Mouse (Mus musculus) liver, embryonic 14.5 days (tissue): ENCODE measurements at regions not wholly inside any gene's neighbourhood (a gene's known extent, or its start where the extent isn't known, plus 50 kb on each side); places are given as distances from the start of the nearest gene placed in this dataset.

Source experiments
- ATAC-seq: fragments of 200-750 bp; cut with Nextera tagmentation; 2 replicates; pipeline ENCODE4 v1.8.0; 2017; ENCODE audit warnings: moderate number of reproducible peaks, mild to moderate bottlenecking, moderate library complexity; ENCODE audit not compliant: insufficient read depth
- DNase-seq, 3 experiments: peaks; one replicate each; pipeline ENCODE4 v3.0.0-alpha.2; 2012 to 2013; ENCODE audit warnings: low read depth in 3 of 3, low spot score in 3 of 3
- H3K27ac ChIP-seq: fragments of 300-500 bp; sonication (generic); 2 replicates; pipeline ENCODE4 v1.5.1; 2014; ENCODE audit warnings: moderate library complexity, mild to moderate bottlenecking, control low read depth, inconsistent platforms
- H3K27me3 ChIP-seq: fragments of 300-500 bp; sonication (generic); 2 replicates; pipeline ENCODE4 v1.6.1; 2014; ENCODE audit warnings: mild to moderate bottlenecking, low read length, moderate library complexity; ENCODE audit not compliant: control insufficient read depth, insufficient read depth
- H3K36me3 ChIP-seq: fragments of 300-500 bp; sonication (generic); replicated peaks from 2 replicates; pipeline ENCODE4 v1.6.1; 2014; ENCODE audit warnings: low read depth; ENCODE audit not compliant: control insufficient read depth, insufficient read depth
- H3K4me1 ChIP-seq, 2 experiments: fragments of 200-500 bp in 1 of 2; fragments of 300-500 bp in 1 of 2; sonication (generic) in 1 of 2; replicated peaks; 2 replicates each; pipeline ENCODE4 v1.6.1; 2012 to 2014; ENCODE audit warnings: antibody characterized with exemption in 1 of 2, inconsistent platforms in 1 of 2, low read length in 1 of 2; ENCODE audit not compliant: control insufficient read depth in 2 of 2, insufficient read depth in 2 of 2
- H3K4me2 ChIP-seq: fragments of 300-500 bp; sonication (generic); 2 replicates; pipeline ENCODE4 v1.6.1; 2014; ENCODE audit warnings: low read depth, mild to moderate bottlenecking, control low read depth, moderate library complexity
- H3K4me3 ChIP-seq, 2 experiments: fragments of 200-500 bp in 1 of 2; fragments of 300-500 bp in 1 of 2; sonication (generic) in 1 of 2; 2 replicates each; pipeline ENCODE4 v1.5.1; 2012 to 2014; ENCODE audit warnings: low read depth in 2 of 2, low read length in 2 of 2, mild to moderate bottlenecking in 2 of 2, control low read depth in 1 of 2, inconsistent platforms in 1 of 2, moderate library complexity in 1 of 2; ENCODE audit not compliant: insufficient read depth in 1 of 2
- H3K9ac ChIP-seq: fragments of 300-500 bp; sonication (generic); replicated peaks from 2 replicates; pipeline ENCODE4 v1.6.1; 2014; ENCODE audit warnings: mild to moderate bottlenecking, control low read depth, moderate library complexity
- H3K9me3 ChIP-seq: fragments of 300-500 bp; sonication (generic); 2 replicates; pipeline ENCODE4 v1.6.1; 2016; ENCODE audit warnings: low read length, mixed read lengths; ENCODE audit not compliant: control insufficient read depth
- CTCF ChIP-seq: IDR thresholded peaks from 2 replicates; pipeline ENCODE4 v1.5.1; 2016; ENCODE audit warnings: antibody characterized with exemption, low read depth, control low read depth
- EP300 ChIP-seq: IDR thresholded peaks from 2 replicates; pipeline ENCODE4 v1.6.1; 2016; ENCODE audit warnings: antibody characterized with exemption, low read depth
- WGBS: fragments of 180-500 bp; shearing (Covaris S2); extraction: QIAGEN DNeasy Blood & Tissue Kit; methylation state at CpG from one replicate; pipeline ENCODE4 v1.1.7; 2014; ENCODE audit not compliant: insufficient replicate concordance; 5-methylcytosine and 5-hydroxymethylcytosine counted together

DNA sequence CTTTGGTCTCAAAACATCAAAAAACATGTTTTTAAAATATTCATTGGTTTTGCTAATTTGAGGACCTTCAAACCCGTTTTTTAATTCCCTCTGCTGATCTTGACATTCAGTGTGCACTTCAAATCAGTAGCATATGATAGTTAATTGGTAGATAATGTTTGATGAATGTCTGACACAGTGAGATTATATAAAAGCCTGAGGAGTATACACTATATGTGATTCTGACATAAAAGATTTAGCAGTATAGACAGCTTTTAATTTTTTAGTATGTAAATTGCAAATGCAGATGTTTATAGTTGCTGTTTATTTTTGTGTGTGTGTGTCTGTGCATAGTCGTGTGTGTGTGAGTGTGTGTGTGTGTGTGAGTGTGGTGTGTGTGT lies 89.3 kb upstream of the Nek7 start:
- H3K27me3 ChIP-seq: no peaks in the 10 kb centered on the region
- 36% methylated on average over 2 of the region's 2 CpGs for WGBS
- no peak for DNase-seq

GRCm38 (mm10) chr1:138708507-138709228 lies 88.7 kb upstream of the Nek7 start:
- TF ChIP-seq CTCF: no peak
- TF ChIP-seq EP300: no peak

More for the DNA sequence above, 89.3 kb upstream of the Nek7 start:
- Histone ChIP-seq H3K9me3 (no peaks in the 10 kb centered on the region), H3K4me2 (no peak overlapping the region), H3K4me3 (no peak overlapping the region), H3K9ac (no peak overlapping the region), H3K36me3 (no peaks in the 10 kb centered on the region), H3K27ac (no peak overlapping the region), H3K4me1 (0 out of 4 replicates have a peak, but pooled peaks cover 0 to 5% of the 10 kb centered on the region in 2 experiments)
- TF ChIP-seq CTCF (no peak), EP300 (no peak)
- no peak for ATAC-seq

DNA sequence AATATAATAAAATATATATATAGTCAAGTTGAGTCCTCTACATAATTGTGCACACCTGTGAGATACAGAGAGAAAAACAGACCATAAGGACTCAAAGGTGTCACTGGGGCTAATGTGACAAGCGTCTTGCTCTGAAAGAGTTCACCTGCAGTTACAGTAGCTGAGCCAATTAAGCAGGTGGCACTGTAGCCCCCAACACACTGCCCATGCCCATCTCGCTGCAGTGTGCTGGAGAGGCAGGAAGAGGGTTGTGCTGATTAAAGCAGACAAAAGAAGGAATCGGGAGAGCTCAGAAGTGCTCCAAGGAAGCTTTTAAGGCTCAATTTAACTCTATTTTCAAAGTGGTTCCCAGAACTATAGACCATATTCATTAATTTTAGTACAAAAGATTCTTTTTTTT lies 88.0 kb upstream of the Nek7 start:
- H3K4me2 ChIP-seq: no peak overlapping the region
- no peak overlapping the region for H3K27ac ChIP-seq
- H3K36me3 ChIP-seq: no peaks in the 10 kb centered on the region
- 0 out of 4 replicates have a peak, but pooled peaks cover 0 to 5% of the 10 kb centered on the region in 2 experiments for H3K4me1 ChIP-seq
- no peaks in the 10 kb centered on the region for H3K27me3 ChIP-seq
- H3K9ac ChIP-seq: no peak overlapping the region
- no peaks in the 10 kb centered on the region for H3K9me3 ChIP-seq
- H3K4me3 ChIP-seq: no peak overlapping the region
- no peak for TF ChIP-seq EP300
- TF ChIP-seq CTCF: no peak
- WGBS: 53% methylated on average over 3 of the region's 3 CpGs
- DNase-seq (no peak), ATAC-seq (no peak)

More at GRCm38 (mm10) chr1:138708507-138709228, 88.7 kb upstream of the Nek7 start:
- ATAC-seq (peak; percentile 89), DNase-seq (no peak)
- 0 out of 4 replicates have a peak, but pooled peaks cover 0 to 5% of the 10 kb centered on the region in 2 experiments for H3K4me1 ChIP-seq
- H3K9ac ChIP-seq: no peak overlapping the region
- H3K4me2 ChIP-seq: no peak overlapping the region
- no peaks in the 10 kb centered on the region for H3K9me3 ChIP-seq
- WGBS: 38% methylated on average over 7 of the region's 7 CpGs
- no peak overlapping the region for H3K4me3 ChIP-seq
- no peaks in the 10 kb centered on the region for H3K36me3 ChIP-seq
- no peak overlapping the region for H3K27ac ChIP-seq
- no peaks in the 10 kb centered on the region for H3K27me3 ChIP-seq

DNA sequence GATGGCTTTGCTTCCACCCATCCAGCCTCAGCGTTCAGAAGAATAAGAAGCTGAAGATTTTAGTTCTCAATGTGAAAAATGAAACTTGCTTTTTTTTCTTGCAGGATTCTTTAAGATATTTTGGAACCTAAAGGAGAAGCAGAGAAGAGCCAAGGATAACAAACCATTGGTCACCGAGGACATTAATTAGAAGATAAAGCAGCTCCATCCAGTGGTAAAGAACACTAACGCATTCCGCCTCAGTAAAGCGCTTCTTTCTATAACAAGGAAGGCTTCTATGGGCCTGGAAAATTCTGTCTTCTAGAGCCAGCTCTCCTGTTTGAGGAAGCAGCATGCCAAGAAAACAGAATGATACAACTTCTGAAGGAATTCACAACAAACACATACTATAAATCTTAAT lies 83.3 kb upstream of the Nek7 start:
- no peak overlapping the region for H3K4me2 ChIP-seq
- no peak overlapping the region for H3K9ac ChIP-seq
- H3K27me3 ChIP-seq: no peaks in the 10 kb centered on the region
- TF ChIP-seq CTCF (no peak), EP300 (no peak)
- H3K4me1 ChIP-seq: 0 out of 4 replicates have a peak, but pooled peaks cover 0 to 2% of the 10 kb centered on the region in 2 experiments
- 59% methylated on average over 5 of the region's 5 CpGs for whole genome bisulfite sequencing
- no peaks in the 10 kb centered on the region for H3K36me3 ChIP-seq
- DNase-seq (no peak), ATAC-seq (no peak)
- no peak overlapping the region for H3K4me3 ChIP-seq
- H3K27ac ChIP-seq: no peak overlapping the region
- no peaks in the 10 kb centered on the region for H3K9me3 ChIP-seq

DNA sequence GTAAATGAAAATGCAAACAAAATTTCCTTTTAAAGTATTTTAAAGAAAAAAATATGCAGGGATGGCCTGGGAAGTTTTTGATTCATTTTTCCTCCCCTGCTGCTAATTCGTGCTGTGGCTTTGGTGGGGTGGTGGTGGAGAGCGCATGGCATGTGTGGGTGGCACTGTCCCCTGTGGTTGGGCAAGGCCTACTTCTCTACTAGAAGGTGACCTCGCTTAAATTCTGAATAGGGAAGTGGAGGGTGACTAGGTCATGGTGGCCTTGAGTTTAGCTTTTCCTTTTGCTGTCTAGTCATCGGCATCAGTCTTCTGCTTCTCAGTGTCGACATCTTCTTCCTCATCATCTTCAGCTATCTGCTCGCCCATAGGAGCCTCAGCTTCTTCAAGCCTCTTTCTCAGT lies 69.3 kb upstream of the Nek7 start:
- ATAC-seq (no peak), DNase-seq (no peak)
- no peaks in the 10 kb centered on the region for H3K9me3 ChIP-seq
- WGBS: 59% methylated on average over 6 of the region's 6 CpGs
- no peak overlapping the region for H3K4me2 ChIP-seq
- H3K27ac ChIP-seq: no peak overlapping the region
- TF ChIP-seq EP300: no peak
- TF ChIP-seq CTCF: no peak
- no peaks in the 10 kb centered on the region for H3K4me1 ChIP-seq
- H3K36me3 ChIP-seq: no peaks in the 10 kb centered on the region
- H3K9ac ChIP-seq: no peak overlapping the region
- H3K4me3 ChIP-seq: no peak overlapping the region
- H3K27me3 ChIP-seq: no peaks in the 10 kb centered on the region
